Mouse (Mus musculus) urinary bladder, postnatal 14 days (tissue): ENCODE measurements at regions not wholly inside any gene's neighbourhood (a gene's known extent, or its start where the extent isn't known, plus 50 kb on each side); places are given as distances from the start of the nearest gene placed in this dataset.

Source experiments
- DNase-seq: peaks from one replicate; pipeline ENCODE4 v3.0.0; 2021; ENCODE audit warnings: low spot score

GRCm38 (mm10) chr6:126481257-126481656, 54.0 kb downstream of the Kcna5 start:
- DNase-seq: peak; percentile 22

GRCm38 (mm10) chr6:126477506-126477905, 57.7 kb downstream of the Kcna5 start:
- DNase-seq: no peak

GRCm38 (mm10) chr6:126476758-126477157, 58.5 kb downstream of the Kcna5 start:
- DNase-seq: no peak

- DNase-seq: no peak
Measured at GRCm38 (mm10) chr6:126475555-126475954, 59.7 kb downstream of the Kcna5 start.

- no peak for DNase-seq
Measured at GRCm38 (mm10) chr6:126453751-126454150, 81.5 kb downstream of the Kcna5 start.

GRCm38 (mm10) chr6:126445519-126445918, 89.7 kb downstream of the Kcna5 start:
- no peak for DNase-seq

GRCm38 (mm10) chr6:126440254-126440653, 95.0 kb downstream of the Kcna5 start:
- no peak for DNase-seq

GRCm38 (mm10) chr6:126437976-126438736, 97.1 kb downstream of the Kcna5 start:
- DNase-seq: no peak

- no peak for DNase-seq
Measured at GRCm38 (mm10) chr6:126427208-126427607, 108.0 kb downstream of the Kcna5 start.

- peak; percentile 27 for DNase-seq
Measured at GRCm38 (mm10) chr6:126405736-126406135, 129.5 kb downstream of the Kcna5 start.

GRCm38 (mm10) chr6:126404331-126405070, 130.7 kb downstream of the Kcna5 start:
- no peak for DNase-seq

- DNase-seq: no peak
Measured at GRCm38 (mm10) chr6:126399595-126399994, 135.6 kb downstream of the Kcna5 start.

GRCm38 (mm10) chr6:126398641-126399040, 136.6 kb downstream of the Kcna5 start:
- no peak for DNase-seq

- no peak for DNase-seq
Measured at GRCm38 (mm10) chr6:126395015-126395414, 140.2 kb downstream of the Kcna5 start.

- DNase-seq: no peak
Measured at GRCm38 (mm10) chr6:126394111-126394809, 141.0 kb downstream of the Kcna5 start.

GRCm38 (mm10) chr6:126384210-126385012, 150.8 kb downstream of the Kcna5 start:
- no peak for DNase-seq

GRCm38 (mm10) chr6:126377216-126377615, 158.0 kb downstream of the Kcna5 start:
- DNase-seq: no peak

- no peak for DNase-seq
Measured at GRCm38 (mm10) chr6:126374970-126375620, 160.1 kb downstream of the Kcna5 start.

GRCm38 (mm10) chr6:126371971-126372370, 163.2 kb downstream of the Kcna5 start:
- DNase-seq: peak; percentile 46

GRCm38 (mm10) chr6:126371489-126371888, 163.7 kb downstream of the Kcna5 start:
- DNase-seq: no peak

- DNase-seq: no peak
Measured at GRCm38 (mm10) chr6:126365495-126365894, 169.7 kb downstream of the Kcna5 start.
